Mouse (Mus musculus): Measurements from ENCODE around the gene Kptn.

DNA sequence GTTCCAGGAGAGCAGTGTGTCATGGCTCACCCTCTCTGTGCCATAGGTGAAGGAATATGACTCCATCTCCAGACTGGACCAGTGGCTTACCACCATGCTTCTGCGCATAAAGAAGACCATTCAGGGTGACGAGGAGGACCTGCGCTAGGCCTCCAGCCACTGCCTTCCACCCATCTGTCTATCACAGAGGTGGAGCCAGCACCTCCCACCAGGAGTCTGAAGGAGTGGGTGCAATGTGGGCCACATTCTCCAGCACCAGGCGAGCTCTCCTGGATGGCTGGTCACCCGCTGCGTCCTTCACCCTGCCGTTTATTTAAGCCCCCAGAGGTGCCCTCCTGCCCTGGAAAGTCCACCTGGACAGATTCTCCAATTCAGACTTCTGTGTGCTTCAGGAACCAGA, 3.3 kb upstream of the Kptn start:
- no peak for TF ChIP-seq CTCF (IDR thresholded peaks at IDR 0.05; ENCODE audit: insufficient read depth, low read depth, low read length)
- no peak for TF ChIP-seq POLR2A (IDR thresholded peaks at IDR 0.05; ENCODE audit: insufficient read depth, low read depth, low read length)
